Mouse (Mus musculus): ENCODE data around the gene Col28a1.

DNA sequence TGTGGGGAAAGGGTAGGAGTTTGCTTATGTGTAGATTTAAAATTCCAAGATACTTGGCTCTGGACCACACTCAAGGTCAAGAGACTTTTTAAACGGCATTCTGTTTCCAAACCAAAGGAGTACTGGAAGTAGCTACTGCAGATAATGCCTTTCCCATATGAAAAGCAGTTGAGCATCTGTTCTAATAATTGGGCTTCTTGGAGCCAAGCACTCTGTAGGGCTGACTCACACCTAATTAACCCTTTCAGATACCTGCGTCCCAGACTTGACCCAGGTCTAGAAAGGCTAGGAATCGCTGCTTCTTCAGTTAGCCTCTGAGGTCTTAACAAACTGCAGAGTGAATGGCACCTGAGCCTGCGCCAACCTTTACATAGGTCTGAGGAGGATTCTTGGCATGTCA, 223.0 kb downstream of the Col28a1 start:
- TF ChIP-seq CTCF (IDR thresholded peaks at IDR 0.05 in 2 of 3, conservative IDR thresholded peaks at IDR 0.05 in 1 of 3; ENCODE audit: control insufficient read depth in 1 of 3, insufficient read depth in 1 of 3, low read depth in 2 of 3, low read length in 3 of 3, poor library complexity in 1 of 3, severe bottlenecking in 1 of 3) (no peak), UBTF (IDR thresholded peaks at IDR 0.05; ENCODE audit: borderline replicate concordance, insufficient read depth, low read depth, low read length) (no peak), ETS1 (IDR thresholded peaks at IDR 0.05; ENCODE audit: low read depth, low read length) (no peak)

Data from MEL (cell line).